Mouse (Mus musculus): Measurements from ENCODE around the gene Sh3rf1. TPM values are rescaled to one million over a fixed set of nuclear protein-coding genes. Genes with fewer than 3 reads are reported as not detected.

Gene Sh3rf1
- polyA plus RNA-seq, 1 experiment: 3.8 TPM

- Histone ChIP-seq H3ac (ENCODE audit: control insufficient read depth, insufficient read length, low read depth) (no peak overlapping the region), H3K4me3 (ENCODE audit: insufficient read depth, poor library complexity, severe bottlenecking) (no peak overlapping the region), H3K36me3 (ENCODE audit: control insufficient read depth, insufficient read depth) (no peaks in the 10 kb centered on the region), H3K79me3 (ENCODE audit: low read depth) (no peaks in the 10 kb centered on the region), H3K27me3 (ENCODE audit: control insufficient read depth, insufficient read depth, insufficient read length) (peaks cover 3% of the 10 kb centered on the region), H3K79me2 (ENCODE audit: control insufficient read depth, insufficient read depth) (no peaks in the 10 kb centered on the region)
- no peak for TF ChIP-seq MYOD1 (IDR thresholded peaks at IDR 0.05; ENCODE audit: control insufficient read depth, insufficient read length, low read depth)
- TF ChIP-seq CTCF (IDR thresholded peaks at IDR 0.05; ENCODE audit: control insufficient read depth, insufficient read depth, insufficient read length): no peak
- no peak for TF ChIP-seq USF1 (IDR thresholded peaks at IDR 0.05; ENCODE audit: low read depth)
- no peak for TF ChIP-seq MAX (IDR thresholded peaks at IDR 0.05)
- no peak for TF ChIP-seq CEBPB (IDR thresholded peaks at IDR 0.05; ENCODE audit: low read depth)
- no peak for TF ChIP-seq MYOG (IDR thresholded peaks at IDR 0.05; ENCODE audit: control insufficient read depth, extremely low read depth, insufficient read length)
- TF ChIP-seq FOSL1 (IDR thresholded peaks at IDR 0.05; ENCODE audit: insufficient read depth, low read length, poor library complexity, severe bottlenecking): no peak
Observed at GRCm38 (mm10) chr8:61436147-61436546, 212.5 kb downstream of the Sh3rf1 start.

GRCm38 (mm10) chr8:61436586-61437304 lies 213.1 kb downstream of the Sh3rf1 start:
- no peak for TF ChIP-seq MYOG (IDR thresholded peaks at IDR 0.05; ENCODE audit: control insufficient read depth, extremely low read depth, insufficient read length)
- TF ChIP-seq MYOD1 (IDR thresholded peaks at IDR 0.05; ENCODE audit: control insufficient read depth, insufficient read length, low read depth): no peak
- no peak for TF ChIP-seq CTCF (IDR thresholded peaks at IDR 0.05; ENCODE audit: control insufficient read depth, insufficient read depth, insufficient read length)
- no peak for TF ChIP-seq FOSL1 (IDR thresholded peaks at IDR 0.05; ENCODE audit: insufficient read depth, low read length, poor library complexity, severe bottlenecking)
- TF ChIP-seq MAX (IDR thresholded peaks at IDR 0.05): no peak
- TF ChIP-seq CEBPB (IDR thresholded peaks at IDR 0.05; ENCODE audit: low read depth): no peak
- TF ChIP-seq USF1 (IDR thresholded peaks at IDR 0.05; ENCODE audit: low read depth): no peak

GRCm38 (mm10) chr8:61437305-61437605 lies 213.6 kb downstream of the Sh3rf1 start:
- no peak overlapping the region for H3ac ChIP-seq (ENCODE audit: control insufficient read depth, insufficient read length, low read depth)
- no peaks in the 10 kb centered on the region for H3K36me3 ChIP-seq (ENCODE audit: control insufficient read depth, insufficient read depth)
- TF ChIP-seq MAX (IDR thresholded peaks at IDR 0.05): no peak
- TF ChIP-seq MYOD1 (IDR thresholded peaks at IDR 0.05; ENCODE audit: control insufficient read depth, insufficient read length, low read depth): no peak
- no peak for TF ChIP-seq CTCF (IDR thresholded peaks at IDR 0.05; ENCODE audit: control insufficient read depth, insufficient read depth, insufficient read length)
- no peak for TF ChIP-seq CEBPB (IDR thresholded peaks at IDR 0.05; ENCODE audit: low read depth)
- no peak for TF ChIP-seq USF1 (IDR thresholded peaks at IDR 0.05; ENCODE audit: low read depth)
- no peaks in the 10 kb centered on the region for H3K79me2 ChIP-seq (ENCODE audit: control insufficient read depth, insufficient read depth)
- peaks cover 3% of the 10 kb centered on the region for H3K27me3 ChIP-seq (ENCODE audit: control insufficient read depth, insufficient read depth, insufficient read length)
- no peak overlapping the region for H3K4me3 ChIP-seq (ENCODE audit: insufficient read depth, poor library complexity, severe bottlenecking)
- H3K79me3 ChIP-seq (ENCODE audit: low read depth): no peaks in the 10 kb centered on the region

More at GRCm38 (mm10) chr8:61436586-61437304, 213.1 kb downstream of the Sh3rf1 start:
- Histone ChIP-seq H3K79me2 (ENCODE audit: control insufficient read depth, insufficient read depth) (no peaks in the 10 kb centered on the region), H3ac (ENCODE audit: control insufficient read depth, insufficient read length, low read depth) (no peak overlapping the region), H3K27me3 (ENCODE audit: control insufficient read depth, insufficient read depth, insufficient read length) (peaks cover 3% of the 10 kb centered on the region), H3K4me3 (ENCODE audit: insufficient read depth, poor library complexity, severe bottlenecking) (no peak overlapping the region), H3K79me3 (ENCODE audit: low read depth) (no peaks in the 10 kb centered on the region), H3K36me3 (ENCODE audit: control insufficient read depth, insufficient read depth) (no peaks in the 10 kb centered on the region)

- Histone ChIP-seq H3ac (ENCODE audit: control insufficient read depth, insufficient read length, low read depth) (no peak overlapping the region), H3K4me3 (ENCODE audit: insufficient read depth, poor library complexity, severe bottlenecking) (no peak overlapping the region), H3K79me3 (ENCODE audit: low read depth) (no peaks in the 10 kb centered on the region), H3K27me3 (ENCODE audit: control insufficient read depth, insufficient read depth, insufficient read length) (no peaks in the 10 kb centered on the region), H3K79me2 (ENCODE audit: control insufficient read depth, insufficient read depth) (no peaks in the 10 kb centered on the region), H3K36me3 (ENCODE audit: control insufficient read depth, insufficient read depth) (no peaks in the 10 kb centered on the region)
- no peak for TF ChIP-seq MYOG (IDR thresholded peaks at IDR 0.05; ENCODE audit: control insufficient read depth, extremely low read depth, insufficient read length)
- no peak for TF ChIP-seq FOSL1 (IDR thresholded peaks at IDR 0.05; ENCODE audit: insufficient read depth, low read length, poor library complexity, severe bottlenecking)
- TF ChIP-seq MAX (IDR thresholded peaks at IDR 0.05): no peak
- no peak for TF ChIP-seq USF1 (IDR thresholded peaks at IDR 0.05; ENCODE audit: low read depth)
- TF ChIP-seq CEBPB (IDR thresholded peaks at IDR 0.05; ENCODE audit: low read depth): no peak
- no peak for TF ChIP-seq CTCF (IDR thresholded peaks at IDR 0.05; ENCODE audit: control insufficient read depth, insufficient read depth, insufficient read length)
- TF ChIP-seq MYOD1 (IDR thresholded peaks at IDR 0.05; ENCODE audit: control insufficient read depth, insufficient read length, low read depth): no peak
Observed at GRCm38 (mm10) chr8:61442988-61443387, 219.3 kb downstream of the Sh3rf1 start.

GRCm38 (mm10) chr8:61444358-61444757 lies 220.7 kb downstream of the Sh3rf1 start:
- H3ac ChIP-seq (ENCODE audit: control insufficient read depth, insufficient read length, low read depth): no peak overlapping the region
- no peaks in the 10 kb centered on the region for H3K36me3 ChIP-seq (ENCODE audit: control insufficient read depth, insufficient read depth)
- no peak for TF ChIP-seq USF1 (IDR thresholded peaks at IDR 0.05; ENCODE audit: low read depth)
- H3K27me3 ChIP-seq (ENCODE audit: control insufficient read depth, insufficient read depth, insufficient read length): no peaks in the 10 kb centered on the region
- no peaks in the 10 kb centered on the region for H3K79me2 ChIP-seq (ENCODE audit: control insufficient read depth, insufficient read depth)
- H3K4me3 ChIP-seq (ENCODE audit: insufficient read depth, poor library complexity, severe bottlenecking): no peak overlapping the region
- no peaks in the 10 kb centered on the region for H3K79me3 ChIP-seq (ENCODE audit: low read depth)

Other genes starting within 250 kb of the Sh3rf1 start
- 4.4 TPM for gene Clcn3, start 240.6 kb upstream of the Sh3rf1 start, polyA plus RNA-seq (2012; fragmentation: generic; extraction: Trizol)
- 1.5 TPM for gene Nek1, start 230.7 kb upstream of the Sh3rf1 start, polyA plus RNA-seq (2012; fragmentation: generic; extraction: Trizol)

All from C2C12 (cell line).